Mouse (Mus musculus): ENCODE data around the gene Hcfc2. TPM values are rescaled to one million over a fixed set of nuclear protein-coding genes. Genes with fewer than 3 reads are reported as not detected.

The Hcfc2 gene
- 27.8 and 28.8 TPM in 2 replicates for total RNA-seq (2017)

GRCm38 (mm10) chr10:82695956-82696355 lies at the start of gene Hcfc2:
Gene Hcfc2 (plus strand): TSS chr10:82696160.
- ATAC-seq (replicated peaks; ENCODE audit: low read depth, poor library complexity, severe bottlenecking): no peak

DNA sequence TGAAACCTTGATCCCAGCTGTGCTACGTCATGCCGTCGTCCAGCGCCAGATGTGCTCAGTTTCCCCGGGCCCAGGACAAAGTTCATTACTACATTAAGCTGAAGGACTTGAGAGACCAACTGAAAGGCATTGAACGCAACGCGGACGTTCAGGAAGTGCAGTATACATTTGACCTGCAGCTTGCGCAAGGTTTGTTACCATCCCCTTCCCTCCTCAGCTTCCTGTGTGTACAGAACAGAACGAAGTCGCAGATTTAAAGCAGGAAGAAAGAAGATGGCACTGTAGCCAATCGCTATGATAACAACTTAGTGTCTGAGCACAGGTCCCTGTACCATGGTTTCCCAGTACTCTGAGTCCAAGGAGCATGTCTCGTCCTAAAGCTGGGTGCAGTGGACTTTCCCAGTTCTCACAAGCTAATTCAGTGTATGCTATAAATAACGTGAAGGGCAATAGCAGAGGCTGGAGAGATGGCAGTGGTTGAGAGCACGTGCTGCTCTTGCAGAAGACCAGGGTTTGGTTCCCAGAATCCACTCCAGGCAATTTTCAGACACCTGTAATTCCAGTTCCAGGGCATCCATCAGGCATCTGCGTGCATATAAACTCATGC lies 48.7 kb upstream of the Hcfc2 start:
- ATAC-seq (replicated peaks; ENCODE audit: low read depth, poor library complexity, severe bottlenecking): peak; percentile 54; the same call in 1 of the 2 replicates

DNA sequence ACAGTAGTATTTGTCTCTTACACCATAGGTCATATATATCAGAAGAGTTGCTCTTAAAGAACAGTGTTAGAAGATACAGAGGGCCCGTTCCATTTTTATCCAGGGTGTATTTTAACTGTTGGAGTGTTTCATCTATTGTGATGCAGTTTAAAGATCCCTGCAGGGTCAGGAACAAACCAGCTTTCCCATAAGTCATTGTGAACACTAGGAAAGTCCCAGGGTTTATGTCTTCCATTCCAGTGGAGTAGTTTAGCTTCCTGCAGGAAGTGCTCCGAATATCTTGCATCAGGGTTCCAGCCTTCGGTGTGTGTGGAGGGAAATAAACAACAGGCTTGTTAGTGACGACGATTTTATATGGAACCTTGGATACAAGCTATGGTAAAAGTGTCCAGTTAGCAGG lies 44.7 kb upstream of the Hcfc2 start:
- ATAC-seq (replicated peaks; ENCODE audit: low read depth, poor library complexity, severe bottlenecking): no peak

DNA sequence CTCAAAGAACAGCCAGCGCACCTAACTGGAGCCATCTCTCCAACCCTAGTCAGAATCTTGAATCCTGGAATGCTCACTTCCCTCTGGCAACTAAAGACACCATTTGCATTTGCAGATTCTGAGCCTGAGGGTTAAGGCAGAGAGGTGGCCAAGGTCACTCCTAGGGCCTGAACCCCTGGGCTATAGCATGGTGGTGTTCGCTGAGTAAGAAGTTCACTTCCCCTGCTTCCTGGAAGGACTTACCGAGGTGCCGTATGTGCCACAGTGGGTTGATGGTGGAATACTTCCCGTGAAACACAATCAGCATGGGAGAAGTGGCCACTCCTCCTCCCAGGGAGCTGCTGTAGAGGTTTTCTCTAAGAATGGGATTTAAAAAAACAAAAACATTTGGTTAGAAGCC lies 43.3 kb upstream of the Hcfc2 start:
- ATAC-seq (replicated peaks; ENCODE audit: low read depth, poor library complexity, severe bottlenecking): no peak

DNA sequence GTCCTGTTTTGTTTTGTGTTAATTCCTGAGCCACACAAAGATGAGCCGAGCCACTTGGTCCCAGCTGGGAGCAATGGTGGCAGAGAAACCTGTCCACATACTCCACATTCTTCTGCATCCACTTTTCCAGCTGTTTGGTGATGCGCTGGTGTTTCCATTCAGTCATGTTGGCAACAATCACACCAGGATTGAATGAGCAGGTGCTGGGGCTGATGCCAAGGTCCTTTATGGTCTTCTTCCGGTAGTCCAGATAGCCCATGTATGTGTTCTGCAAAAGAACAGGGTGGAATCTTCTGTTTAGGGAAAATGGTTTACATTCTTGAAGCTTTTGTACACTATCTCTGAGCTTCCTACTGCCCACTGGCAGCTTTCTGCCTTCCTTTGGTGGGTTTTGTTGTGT lies 41.4 kb upstream of the Hcfc2 start:
- no peak for ATAC-seq (replicated peaks; ENCODE audit: low read depth, poor library complexity, severe bottlenecking)

DNA sequence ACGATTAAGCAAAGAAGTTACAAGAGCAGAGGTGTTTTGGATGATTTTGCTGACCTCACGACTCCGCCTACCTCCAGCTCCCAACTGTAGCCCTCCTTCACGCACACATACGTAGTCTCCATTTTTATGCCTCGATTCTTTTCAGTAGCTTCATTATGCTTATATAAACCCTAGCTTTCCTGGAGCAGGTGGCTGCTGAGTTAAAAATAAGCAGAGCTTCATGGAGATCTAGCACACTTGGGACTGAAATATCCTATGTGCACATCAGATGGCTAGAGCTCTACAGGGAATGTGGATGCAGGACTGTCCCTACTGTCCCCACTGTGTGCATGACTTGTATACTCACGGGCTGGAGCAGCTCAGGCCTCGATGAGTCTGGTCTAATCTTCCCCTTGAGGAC lies 34.1 kb upstream of the Hcfc2 start:
- no peak for ATAC-seq (replicated peaks; ENCODE audit: low read depth, poor library complexity, severe bottlenecking)

DNA sequence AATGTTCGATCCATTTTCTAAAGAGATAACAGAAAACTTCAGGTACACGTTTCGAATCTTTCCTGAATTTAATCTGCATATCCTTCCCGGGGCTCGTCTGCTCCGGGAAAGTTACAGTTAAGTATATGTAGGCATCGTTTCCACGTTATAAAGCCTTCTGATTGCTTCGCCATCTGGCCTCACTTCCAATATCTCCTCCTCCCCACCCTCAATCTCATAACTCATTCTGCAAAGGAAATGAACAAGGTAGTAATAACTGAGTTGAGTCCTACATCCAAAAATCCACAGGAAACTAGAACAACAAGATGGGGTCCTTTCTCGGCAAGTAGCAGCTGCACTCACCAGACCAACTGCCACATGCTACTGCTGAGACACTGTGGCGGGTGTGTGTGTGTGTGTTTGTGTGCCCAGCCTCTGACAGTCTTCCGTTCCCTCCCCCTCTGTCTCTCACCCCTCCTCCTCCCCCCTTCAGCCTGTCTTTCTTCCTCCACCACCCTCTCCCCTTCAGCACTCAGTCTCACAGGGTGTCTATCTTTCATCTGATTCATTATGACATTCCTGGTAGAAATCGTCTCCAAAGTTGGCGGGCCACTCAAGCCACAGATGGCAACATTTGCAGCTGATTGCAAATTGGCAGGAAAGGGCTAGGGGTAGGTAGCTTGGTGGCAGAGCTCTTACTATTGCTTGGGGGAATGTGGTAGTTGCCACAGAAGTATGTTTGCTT lies 33.5 kb upstream of the Hcfc2 start:
- peak; percentile 56 for ATAC-seq (replicated peaks; ENCODE audit: low read depth, poor library complexity, severe bottlenecking)

DNA sequence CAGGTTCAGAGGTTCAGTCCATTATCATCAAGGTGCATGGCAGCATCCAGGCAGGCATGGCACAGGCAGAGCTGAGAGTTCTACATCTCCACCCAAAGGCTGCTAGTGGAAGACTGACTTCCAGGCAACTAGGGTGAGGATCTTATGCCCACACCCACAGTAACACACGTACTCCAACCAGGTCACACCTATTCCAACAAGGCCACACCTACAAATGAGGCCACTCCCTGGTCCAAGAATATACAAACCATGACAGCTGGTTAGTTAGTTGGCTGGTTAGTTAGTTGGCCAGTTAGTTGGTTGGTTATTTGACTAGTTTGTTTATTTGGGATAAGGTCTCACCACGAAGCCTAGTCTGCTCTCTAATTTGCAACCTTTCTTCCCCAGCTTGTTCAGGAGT lies 32.7 kb upstream of the Hcfc2 start:
- ATAC-seq (replicated peaks; ENCODE audit: low read depth, poor library complexity, severe bottlenecking): no peak

GRCm38 (mm10) chr10:82665951-82666350 lies 30.0 kb upstream of the Hcfc2 start:
- no peak for ATAC-seq (replicated peaks; ENCODE audit: low read depth, poor library complexity, severe bottlenecking)

DNA sequence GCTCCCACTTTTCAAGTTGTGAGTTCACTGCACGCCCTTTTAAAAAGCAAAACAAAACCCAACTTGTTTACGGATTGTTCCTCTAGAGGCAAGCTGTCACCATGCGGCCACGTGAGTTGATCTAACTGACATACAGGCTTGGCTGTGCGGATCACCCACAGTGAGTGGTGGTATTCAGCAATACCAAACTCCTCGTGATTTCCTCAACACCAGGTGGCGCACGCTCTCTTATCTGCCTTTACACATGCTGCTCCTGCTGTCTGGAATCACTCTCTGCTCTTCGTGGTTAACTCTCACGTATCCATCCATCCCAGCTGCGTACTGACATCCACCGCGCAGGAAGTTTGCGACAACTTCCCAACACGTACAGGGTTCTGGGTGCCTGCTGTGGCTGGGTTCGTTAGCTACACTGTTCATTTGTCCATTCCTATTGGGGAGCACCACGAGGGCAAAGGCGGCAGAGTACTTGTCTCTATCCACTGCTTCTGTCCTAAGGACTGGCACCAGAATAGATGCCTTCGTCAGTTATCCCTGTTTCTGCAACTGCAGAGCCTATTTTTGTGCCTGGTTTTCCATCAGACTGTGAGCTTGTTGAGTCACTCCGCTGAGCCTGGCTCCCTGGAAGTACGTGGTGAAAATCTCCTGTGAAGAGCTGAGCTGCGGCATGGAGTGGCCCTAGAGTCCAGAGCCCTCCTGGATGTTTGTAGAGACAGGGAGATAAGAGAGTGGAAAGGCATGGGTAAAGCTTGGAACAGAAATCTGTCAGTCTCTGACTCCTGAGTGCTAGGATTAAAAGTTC lies 29.3 kb upstream of the Hcfc2 start:
- peak; percentile 89 for ATAC-seq (replicated peaks; ENCODE audit: low read depth, poor library complexity, severe bottlenecking)

DNA sequence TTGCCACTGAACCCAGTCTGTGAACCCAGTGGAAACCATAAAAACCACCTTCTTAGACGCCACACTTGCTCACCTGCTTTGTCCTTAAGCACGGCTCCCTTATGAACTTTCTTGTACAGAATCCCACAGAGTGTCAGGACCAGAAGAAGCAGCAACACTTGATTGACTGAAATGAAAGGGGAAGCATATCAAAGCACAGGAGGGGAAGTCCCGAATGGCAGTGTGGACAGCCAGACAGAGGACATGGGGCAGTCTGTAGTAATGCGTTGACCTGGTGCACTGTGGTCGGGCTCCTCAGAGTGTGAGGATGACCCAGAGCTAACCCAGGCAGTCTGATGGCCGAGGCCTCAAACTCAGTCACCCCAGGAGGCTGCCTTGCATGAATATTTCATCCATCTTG lies 25.8 kb upstream of the Hcfc2 start:
- peak; percentile 40 for ATAC-seq (replicated peaks; ENCODE audit: low read depth, poor library complexity, severe bottlenecking)

GRCm38 (mm10) chr10:82676949-82677348 lies 19.0 kb upstream of the Hcfc2 start:
- no peak for ATAC-seq (replicated peaks; ENCODE audit: low read depth, poor library complexity, severe bottlenecking)

DNA sequence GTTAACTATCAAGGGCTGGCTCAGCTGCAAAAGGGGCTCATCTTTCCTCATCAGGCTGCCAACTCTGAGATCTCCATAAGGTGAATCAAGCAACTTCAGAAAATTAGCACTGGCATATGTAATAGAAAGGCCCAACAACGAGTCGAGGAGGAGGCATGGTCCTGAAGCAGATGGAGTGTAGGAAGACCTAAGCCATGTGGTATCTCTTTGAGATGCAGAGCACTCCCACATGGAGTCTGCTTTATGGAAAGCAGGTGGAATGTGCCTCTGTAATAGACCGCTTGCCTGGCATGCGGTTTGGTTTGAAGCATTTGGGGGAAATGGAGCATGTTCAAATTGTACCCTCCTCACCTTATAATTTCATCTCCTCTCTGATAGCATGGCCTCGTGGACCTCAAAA lies 15.2 kb upstream of the Hcfc2 start:
- no peak for ATAC-seq (replicated peaks; ENCODE audit: low read depth, poor library complexity, severe bottlenecking)

- ATAC-seq (replicated peaks; ENCODE audit: low read depth, poor library complexity, severe bottlenecking): no peak
Measured at GRCm38 (mm10) chr10:82681639-82682038, 14.3 kb upstream of the Hcfc2 start.

GRCm38 (mm10) chr10:82685440-82685839 lies 10.5 kb upstream of the Hcfc2 start:
- peak; percentile 60 for ATAC-seq (replicated peaks; ENCODE audit: low read depth, poor library complexity, severe bottlenecking)

DNA sequence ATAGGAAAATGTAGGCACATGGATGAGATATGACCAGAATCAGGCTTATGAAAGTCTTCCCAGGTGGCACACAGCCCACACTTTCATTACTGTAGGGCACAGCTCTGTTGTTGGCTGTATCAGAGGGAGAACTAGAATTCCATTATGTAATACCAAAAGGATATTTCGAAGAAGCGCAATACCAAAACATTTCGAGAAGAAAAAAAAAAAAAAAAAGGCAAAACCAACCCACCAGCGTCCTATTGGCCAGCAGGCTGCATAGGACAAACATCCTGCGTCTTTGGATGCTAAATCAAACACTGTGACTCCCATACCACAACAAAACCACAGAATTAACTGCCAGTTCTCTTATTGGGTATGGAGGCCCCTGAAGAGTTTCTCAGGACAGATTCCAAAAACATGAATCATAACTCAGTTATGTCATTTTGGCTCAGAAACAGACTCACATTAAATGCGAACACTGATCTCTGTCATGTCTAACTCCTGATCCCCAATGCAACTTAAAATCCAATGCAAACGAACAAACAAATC lies 6.2 kb upstream of the Hcfc2 start:
- ATAC-seq (replicated peaks; ENCODE audit: low read depth, poor library complexity, severe bottlenecking): peak; percentile 45

DNA sequence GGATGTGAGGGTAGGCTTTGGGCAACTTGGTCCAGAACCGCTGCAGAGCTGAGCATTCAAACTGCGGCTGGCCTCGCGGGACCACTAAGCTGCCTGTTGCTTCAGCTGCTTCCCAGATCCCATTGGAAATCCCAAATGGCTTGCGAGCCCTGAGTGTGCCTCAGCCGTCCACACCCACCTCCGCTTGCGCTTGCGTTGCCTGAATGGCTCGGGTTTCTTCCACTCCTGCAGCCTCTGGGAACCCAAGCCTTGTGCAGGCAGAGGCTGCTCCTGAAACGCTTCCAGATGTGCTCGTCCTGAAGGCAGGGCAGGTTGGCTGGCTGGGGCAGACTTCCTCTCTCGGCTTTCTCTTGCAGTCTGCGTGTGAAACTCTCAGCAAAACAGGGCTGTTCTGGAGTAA lies 5.5 kb upstream of the Hcfc2 start, which contains the start of gene Glt8d2:
TSS of gene Glt8d2 (minus strand) at position 157 of the 400 bp plus-strand sequence.
- peak; percentile 41 for ATAC-seq (replicated peaks; ENCODE audit: low read depth, poor library complexity, severe bottlenecking)

GRCm38 (mm10) chr10:82696453-82697079 lies 606 bp downstream of the Hcfc2 start:
- ATAC-seq (replicated peaks; ENCODE audit: low read depth, poor library complexity, severe bottlenecking): peak; percentile 7

DNA sequence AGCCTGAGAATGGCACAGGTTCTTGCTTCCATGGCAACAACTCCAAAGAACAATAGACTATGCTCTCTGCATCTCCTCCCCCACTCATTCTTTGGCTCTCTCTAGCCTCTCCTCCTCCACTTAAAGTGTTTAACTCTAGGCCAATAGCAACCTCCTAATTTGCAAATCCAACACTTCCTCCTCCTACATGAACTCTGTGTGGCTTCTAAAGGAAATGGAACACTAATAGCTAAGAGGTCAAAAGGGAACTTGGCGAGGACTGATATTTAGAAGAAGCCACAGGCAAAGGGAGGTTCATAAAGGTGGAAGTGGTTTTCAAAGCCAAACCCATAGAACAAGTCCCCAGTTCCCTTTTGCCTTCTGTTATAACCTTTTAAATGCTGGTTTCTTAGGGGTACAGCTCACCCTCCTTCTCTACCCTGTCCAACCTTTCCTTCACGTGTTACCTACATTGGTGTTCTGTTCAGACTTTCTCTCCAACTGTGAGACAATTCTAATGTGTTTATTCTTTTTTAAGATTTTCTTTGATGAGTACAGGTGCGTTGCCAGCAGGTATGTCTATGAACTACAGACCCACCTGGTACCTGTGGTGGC lies 1.4 kb downstream of the Hcfc2 start:
- peak; percentile 76 for ATAC-seq (replicated peaks; ENCODE audit: low read depth, poor library complexity, severe bottlenecking)

GRCm38 (mm10) chr10:82698712-82699261 lies 2.8 kb downstream of the Hcfc2 start:
- ATAC-seq (replicated peaks; ENCODE audit: low read depth, poor library complexity, severe bottlenecking): peak; percentile 36

Data from common myeloid progenitor, adult 5-6 weeks (primary cell).